Mouse (Mus musculus) cerebellum, adult (tissue): ENCODE results near the gene Slxl1.
"Not testable (repeated sequence)": the region's sequence is repeated elsewhere in the genome, so short reads cannot be mapped to it uniquely, and the experiment has no call there.

Experiments
- ATAC-seq: cut with Nextera tagmentation; 2 replicates; pipeline ENCODE4 v1.9.2; 2017; ENCODE audit warnings: mild to moderate bottlenecking, moderate library complexity, mixed read lengths; ENCODE audit not compliant: insufficient number of reproducible peaks, low FRiP score, low TSS enrichment

Gene Slxl1

DNA sequence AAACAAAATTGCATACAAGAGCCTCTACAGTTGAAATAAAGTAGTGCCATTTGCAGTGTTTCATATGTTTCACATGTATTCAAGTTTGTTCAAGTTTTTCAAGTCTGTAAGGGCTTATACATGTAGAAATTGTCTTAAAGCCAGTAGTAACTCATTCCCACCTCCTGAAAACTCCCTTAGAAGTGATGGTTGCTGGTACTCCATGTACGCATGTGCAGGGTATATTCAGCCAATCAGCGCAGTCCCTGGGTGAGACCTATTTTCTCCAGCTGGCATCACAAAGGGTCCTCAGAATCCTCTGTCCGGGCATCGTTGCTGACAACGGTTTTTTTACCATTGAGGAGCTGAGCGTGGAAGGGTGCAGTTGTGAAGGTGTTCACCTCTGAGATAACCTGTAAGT, at the start of gene Slxl1:
TSS of gene Slxl1 (plus strand) at position 301 of the 400 bp plus-strand sequence.
- not testable (repeated sequence) for ATAC-seq
